Mouse (Mus musculus) ES-E14 (cell line): ENCODE results near the gene Gm17606. TPM values are rescaled to one million over a fixed set of nuclear protein-coding genes. Genes with fewer than 3 reads are reported as not detected.

Experiments used
- DNase-seq: peaks from one replicate; pipeline ENCODE4 v3.0.0-alpha.2; 2013; ENCODE audit warnings: low read depth, low spot score
- H3K27ac ChIP-seq: 2 replicates; pipeline ENCODE4 v1.5.1; 2012; ENCODE audit warnings: low read depth, mild to moderate bottlenecking, low read length, moderate library complexity, mixed read lengths; ENCODE audit not compliant: poor library complexity, insufficient read depth, severe bottlenecking
- H3K36me3 ChIP-seq: 2 replicates; pipeline ENCODE4 v1.6.1; 2012; ENCODE audit warnings: mild to moderate bottlenecking, low read length, moderate library complexity, mixed read lengths; ENCODE audit not compliant: control insufficient read depth, poor library complexity, insufficient read depth, severe bottlenecking
- H3K4me1 ChIP-seq, 2 experiments: fragments of 150-350 bp in 1 of 2; sonication (generic) in 1 of 2; 2 replicates each; pipeline ENCODE4 v1.6.1; 2012; ENCODE audit warnings: low read length in 2 of 2, mild to moderate bottlenecking in 1 of 2, mixed read lengths in 1 of 2; ENCODE audit not compliant: control insufficient read depth in 2 of 2, insufficient read depth in 2 of 2, poor library complexity in 1 of 2
- H3K4me3 ChIP-seq, 2 experiments: fragments of 150-350 bp in 1 of 2; sonication (generic) in 1 of 2; 2 replicates each; pipeline ENCODE4 v1.5.1; 2012; ENCODE audit warnings: low read length in 2 of 2, low read depth in 1 of 2, mild to moderate bottlenecking in 1 of 2, mixed read lengths in 1 of 2; ENCODE audit not compliant: insufficient read depth in 1 of 2, poor library complexity in 1 of 2, severe bottlenecking in 1 of 2
- H3K9ac ChIP-seq: 2 replicates; pipeline ENCODE4 v1.6.1; 2012; ENCODE audit warnings: low read depth, mild to moderate bottlenecking, low read length, mixed read lengths; ENCODE audit not compliant: poor library complexity, insufficient read depth, severe bottlenecking
- H3K9me3 ChIP-seq: fragments of 150-350 bp; sonication (generic); 2 replicates; pipeline ENCODE4 v1.6.1; 2012; ENCODE audit warnings: low read depth, mild to moderate bottlenecking, low read length; ENCODE audit not compliant: control insufficient read depth, insufficient read depth
- CHD2 ChIP-seq: IDR thresholded peaks from 2 replicates; pipeline ENCODE4 v1.6.1; 2014; ENCODE audit warnings: mild to moderate bottlenecking, low read depth, low read length, inconsistent platforms
- HCFC1 ChIP-seq: IDR thresholded peaks from 2 replicates; pipeline ENCODE4 v1.6.1; 2012; ENCODE audit warnings: low read length, inconsistent platforms, borderline replicate concordance; ENCODE audit not compliant: insufficient read depth
- MAFK ChIP-seq: IDR thresholded peaks from 2 replicates; pipeline ENCODE4 v1.6.1; 2014; ENCODE audit warnings: mild to moderate bottlenecking, low read depth, low read length, inconsistent platforms; ENCODE audit not compliant: insufficient read depth
- ZC3H11A ChIP-seq: IDR thresholded peaks from 2 replicates; pipeline ENCODE4 v1.6.1; 2012; ENCODE audit warnings: low read depth, mild to moderate bottlenecking, inconsistent platforms, low read length, borderline replicate concordance
- ZNF384 ChIP-seq: IDR thresholded peaks from 2 replicates; pipeline ENCODE4 v1.6.1; 2012; ENCODE audit warnings: low read depth, low read length, inconsistent platforms
- in situ Hi-C, 2 experiments: fragments of 600-800 bp; cut with MboI; formaldehyde crosslinking; loops; one replicate each; pipeline ENCODE4 v1.15.1; 2025; ENCODE audit warnings: low sequenced_read_pairs in 2 of 2, inconsistent platforms in 1 of 2; ENCODE audit not compliant: unreplicated experiment in 2 of 2
- total RNA-seq: library from RNA; depleted of rRNA; stranded (reverse); fragments of 300-350 nt; gene quantifications from 2 replicates; pipeline ENCODE4 v1.2.3, GENCODE M21; 2012

Gm17606 gene
- total RNA-seq, 1 experiment: not detected

- DNase-seq: peak; percentile 52
- H3K27ac ChIP-seq: peak overlapping the region; percentile 65
- peak overlapping the region; percentile 90 for H3K9ac ChIP-seq
- in situ Hi-C loops: no loop called here
- no peak for TF ChIP-seq ZC3H11A
- no peak for TF ChIP-seq CHD2
- TF ChIP-seq MAFK: no peak
- no peak for TF ChIP-seq HCFC1
- TF ChIP-seq ZNF384: no peak
- H3K4me3 ChIP-seq: peak overlapping the region; percentile 90 to 91
- peaks cover 27% of the 10 kb centered on the region for H3K36me3 ChIP-seq
- H3K9me3 ChIP-seq: no peaks in the 10 kb centered on the region
- H3K4me1 ChIP-seq: peaks cover 0 to 6% of the 10 kb centered on the region in 2 experiments; a peak in 2 of 4 replicates
Observed at GRCm38 (mm10) chr14:54617152-54617896, 23.4 kb upstream of the Gm17606 start.

GRCm38 (mm10) chr14:54617897-54618365 is 22.8 kb upstream of the Gm17606 start, which contains the start of gene Psmb5:
Psmb5 (minus strand) TSS chr14:54618022.
- TF ChIP-seq ZNF384 (no peak), HCFC1 (peak; percentile 89)

GRCm38 (mm10) chr14:54621133-54621532 is 19.6 kb upstream of the Gm17606 start, which contains the start of gene Psmb11:
Psmb11 (plus strand) TSS chr14:54621433.
- TF ChIP-seq ZC3H11A (no peak), HCFC1 (no peak), MAFK (no peak), CHD2 (no peak), ZNF384 (no peak)
- H3K4me3 ChIP-seq: no peak within 1 kb of the TSS
- in situ Hi-C loops: no loop called here

More at GRCm38 (mm10) chr14:54617897-54618365, 22.8 kb upstream of the Gm17606 start, which contains the start of gene Psmb5:
- Histone ChIP-seq H3K4me3 (peak within 1 kb of the TSS; percentile 90 to 91), H3K36me3 (peaks cover 22% of the 10 kb centered on the region), H3K9me3 (no peaks in the 10 kb centered on the region), H3K9ac (peak within 1 kb of the TSS; percentile 90), H3K27ac (peak within 1 kb of the TSS; percentile 65), H3K4me1 (peaks cover 0 to 6% of the 10 kb centered on the region in 2 experiments; a peak in 2 of 4 replicates)
- peak; percentile 79 for DNase-seq
- in situ Hi-C loops: no loop called here

GRCm38 (mm10) chr14:54623334-54623733 is 17.4 kb upstream of the Gm17606 start:
- no peak for DNase-seq
- peaks cover 0 to 5% of the 10 kb centered on the region in 2 experiments; a peak in 1 of 4 replicates for H3K4me1 ChIP-seq
- TF ChIP-seq MAFK (no peak), ZNF384 (no peak), HCFC1 (no peak), CHD2 (no peak), ZC3H11A (no peak)
- no peaks in the 10 kb centered on the region for H3K9me3 ChIP-seq
- H3K36me3 ChIP-seq: no peaks in the 10 kb centered on the region
- H3K4me3 ChIP-seq: no peak overlapping the region
- no peak overlapping the region for H3K9ac ChIP-seq
- H3K27ac ChIP-seq: no peak overlapping the region
- in situ Hi-C loops: no loop called here

More at GRCm38 (mm10) chr14:54621133-54621532, 19.6 kb upstream of the Gm17606 start, which contains the start of gene Psmb11:
- Histone ChIP-seq H3K27ac (no peak within 1 kb of the TSS), H3K4me1 (peaks cover 0 to 5% of the 10 kb centered on the region in 2 experiments; a peak in 1 of 4 replicates), H3K9me3 (no peaks in the 10 kb centered on the region), H3K36me3 (peaks cover 3% of the 10 kb centered on the region), H3K9ac (no peak within 1 kb of the TSS)
- no peak for DNase-seq
